8 mouse cellular contexts compared by ENCODE assay signal in genomic region chr13:58113061-58113900, GRCm38 (mm10). TPM values are rescaled to one million over a fixed set of nuclear protein-coding genes. Genes with fewer than 3 reads are reported as not detected.
DNase-seq lines count a peak whose midpoint lies in the region; ATAC-seq lines count a peak whose summit lies in the region.

Klhl3 (minus strand) TSS chr13:58113592.

- H3K9me3 ChIP-seq in forebrain, embryonic 14.5 days (replicated peaks; ENCODE audit: control insufficient read depth, low read length) = no peaks in the 10 kb centered on the region
- H3K9me3 ChIP-seq in lung, embryonic 15.5 days = no peaks in the 10 kb centered on the region

- peak within 1 kb of the TSS; percentile 67 for H3K4me2 ChIP-seq in forebrain, embryonic 14.5 days (ENCODE audit: low read length)
- peak within 1 kb of the TSS; percentile 83 for H3K4me2 ChIP-seq in lung, embryonic 15.5 days

- peak; percentile 84 for DNase-seq in forebrain, embryonic 14.5 days (ENCODE audit: low spot score)
- peak; percentile 79 for DNase-seq in layer of hippocampus, postnatal 10 days (ENCODE audit: low spot score in 2 of 2)
- peak; percentile 47 for DNase-seq in testis, postnatal 14 days (ENCODE audit: low spot score)

- H3K4me3 ChIP-seq in brown adipose tissue, adult 24 weeks (ENCODE audit: insufficient read depth, low read depth, low read length) = peak within 1 kb of the TSS; percentile 58
- H3K4me3 ChIP-seq in forebrain, embryonic 14.5 days (ENCODE audit: low read depth, low read length) = peak within 1 kb of the TSS; percentile 47
- H3K4me3 ChIP-seq in lung, embryonic 15.5 days = peak within 1 kb of the TSS; percentile 57

- peaks cover 6% of the 10 kb centered on the region; the same call in 1 of the 2 replicates for H3K4me1 ChIP-seq in brown adipose tissue, adult 24 weeks (ENCODE audit: control insufficient read depth, insufficient read depth, insufficient read length, low read length)
- H3K4me1 ChIP-seq in forebrain, embryonic 14.5 days (ENCODE audit: control insufficient read depth, insufficient read depth, low read length) = peaks cover 9% of the 10 kb centered on the region
- H3K4me1 ChIP-seq in lung, embryonic 15.5 days = peaks cover 24% of the 10 kb centered on the region

- H3K27me3 ChIP-seq in forebrain, embryonic 14.5 days (replicated peaks; ENCODE audit: control insufficient read depth, insufficient read depth, low read length) = no peaks in the 10 kb centered on the region
- H3K27me3 ChIP-seq in lung, embryonic 15.5 days = no peaks in the 10 kb centered on the region

- peak; percentile 80 for ATAC-seq in CD4-positive, CD25-positive, alpha-beta regulatory T cell, adult 4 months
- peak; percentile 88 for ATAC-seq in forebrain, embryonic 14.5 days
- ATAC-seq in hematopoietic stem cell, adult 5-6 weeks (replicated peaks in 1 of 2; ENCODE audit: insufficient read depth in 1 of 2, low FRiP score in 2 of 2, low TSS enrichment in 1 of 2, low read depth in 1 of 2, poor library complexity in 2 of 2, severe bottlenecking in 2 of 2) = peak; percentile 66 to 68
- peak; percentile 82; the same call in 1 of the 2 replicates for ATAC-seq in lung, embryonic 15.5 days (ENCODE audit: borderline replicate concordance, extremely low read depth, low FRiP score, low TSS enrichment)
- ATAC-seq in neutrophil, adult 5-6 weeks (ENCODE audit: extremely low read depth, insufficient number of reproducible peaks, low FRiP score, poor library complexity, severe bottlenecking) = peak; percentile 28; the same call in 1 of the 2 replicates

- H3K9ac ChIP-seq in forebrain, embryonic 14.5 days (ENCODE audit: low read length) = peak within 1 kb of the TSS; percentile 67
- H3K9ac ChIP-seq in lung, embryonic 15.5 days = peak within 1 kb of the TSS; percentile 51

- no peaks in the 10 kb centered on the region for H3K36me3 ChIP-seq in forebrain, embryonic 14.5 days (ENCODE audit: control insufficient read depth, insufficient read depth, low read length)
- H3K36me3 ChIP-seq in lung, embryonic 15.5 days = no peaks in the 10 kb centered on the region

- WGBS in forebrain, embryonic 14.5 days = under 1% methylated on average over 35 of the region's 35 CpGs
- WGBS in lung, embryonic 15.5 days = under 1% methylated on average over 35 of the region's 35 CpGs

- no peak within 1 kb of the TSS for H3K27ac ChIP-seq in brown adipose tissue, adult 24 weeks (replicated peaks; ENCODE audit: low read depth, low read length)
- peak within 1 kb of the TSS; percentile 81 for H3K27ac ChIP-seq in forebrain, embryonic 14.5 days (ENCODE audit: low read depth, low read length)
- H3K27ac ChIP-seq in lung, embryonic 15.5 days = peak within 1 kb of the TSS; percentile 67

RNA-seq across cellular contexts. Expression of gene Klhl3, which starts in this region (rescaled TPM):
- 10 to 100 TPM; 14.8 to 18.4 TPM for polyA plus RNA-seq in CD4-positive, CD25-positive, alpha-beta regulatory T cell, adult 4 months (2017; shearing (Covaris generic))
- 0.20 and 0.46 TPM in 2 replicates for polyA plus RNA-seq in brown adipose tissue, adult 24 weeks (2012; ENCODE audit: insufficient read depth, insufficient read length, missing spikeins)
- polyA plus RNA-seq in forebrain, embryonic 14.5 days (2014; fragmentation: Nextera tagmentation; extraction: Ambion mirVana) = 5.3 and 6.5 TPM in 2 replicates
- total RNA-seq in hematopoietic stem cell, adult 5-6 weeks (2017) = 5.9 and 8.2 TPM in 2 replicates
- total RNA-seq in layer of hippocampus, postnatal 10 days (2021) = 10 to 100 TPM; 25.0 to 27.8 TPM
- 4.2 and 4.8 TPM in 2 replicates for polyA plus RNA-seq in lung, embryonic 15.5 days (2015; fragmentation: Nextera tagmentation; extraction: Ambion mirVana)
- total RNA-seq in neutrophil, adult 5-6 weeks (2017) = 0.47 and 0.49 TPM in 2 replicates

Comparison
In these comparisons a context has a peak if more than half of its experiments do, and no peak if none do; other contexts are left out.
1. Peak in ATAC-seq in neutrophil, adult 5-6 weeks; RNA of the gene not detected or under 1 TPM.
2. ATAC-seq: peak in every context shown above with its lines; median percentile 88 in forebrain, embryonic 14.5 days; 82 in lung, embryonic 15.5 days; 80 in CD4-positive, CD25-positive, alpha-beta regulatory T cell, adult 4 months; 67 in hematopoietic stem cell, adult 5-6 weeks; 28 in neutrophil, adult 5-6 weeks.